Mouse (Mus musculus) liver, embryonic 11.5 days (tissue): ENCODE data around the gene Bbs9. TPM values are rescaled to one million over a fixed set of nuclear protein-coding genes. Genes with fewer than 3 reads are reported as not detected.
A peak's percentile ranks its signal among the peaks of the same experiment; 100 is the strongest.

Source experiments
- ATAC-seq: fragments of 200-750 bp; cut with Nextera tagmentation; replicated peaks from 2 replicates; pipeline ENCODE4 v1.8.0; 2017; ENCODE audit warnings: moderate number of reproducible peaks, mild to moderate bottlenecking, moderate TSS enrichment, moderate library complexity; ENCODE audit not compliant: low FRiP score
- DNase-seq: peaks from one replicate; pipeline ENCODE4 v3.0.0-alpha.2; 2017; ENCODE audit warnings: low spot score
- H3K27ac ChIP-seq: fragments of 300-500 bp; sonication (generic); 2 replicates; pipeline ENCODE4 v1.5.1; 2014; ENCODE audit warnings: mild to moderate bottlenecking, low read depth, low read length, control low read depth
- H3K27me3 ChIP-seq: fragments of 300-500 bp; sonication (generic); replicated peaks from 2 replicates; pipeline ENCODE4 v1.6.1; 2014; ENCODE audit warnings: low read length, mixed read lengths; ENCODE audit not compliant: control insufficient read depth, insufficient read depth
- H3K36me3 ChIP-seq: fragments of 300-500 bp; sonication (generic); 2 replicates; pipeline ENCODE4 v1.6.1; 2014; ENCODE audit warnings: mild to moderate bottlenecking, low read length, moderate library complexity, mixed read lengths; ENCODE audit not compliant: control insufficient read depth, insufficient read depth
- H3K4me1 ChIP-seq: fragments of 300-500 bp; sonication (generic); replicated peaks from 2 replicates; pipeline ENCODE4 v1.6.1; 2014; ENCODE audit warnings: low read length, mixed read lengths; ENCODE audit not compliant: control insufficient read depth, insufficient read depth
- H3K4me2 ChIP-seq: fragments of 300-500 bp; sonication (generic); 2 replicates; pipeline ENCODE4 v1.6.1; 2014; ENCODE audit warnings: mild to moderate bottlenecking, control low read depth, moderate library complexity
- H3K4me3 ChIP-seq: fragments of 300-500 bp; sonication (generic); 2 replicates; pipeline ENCODE4 v1.5.1; 2014; ENCODE audit warnings: low read depth, low read length, control low read depth
- H3K9ac ChIP-seq: fragments of 300-500 bp; sonication (generic); 2 replicates; pipeline ENCODE4 v1.6.1; 2014; ENCODE audit warnings: low read depth, low read length, control low read depth
- H3K9me3 ChIP-seq: fragments of 300-500 bp; sonication (generic); 2 replicates; pipeline ENCODE4 v1.6.1; 2016; ENCODE audit warnings: low read length, inconsistent platforms, mixed read lengths; ENCODE audit not compliant: control insufficient read depth
- WGBS: fragments of 180-500 bp; shearing (Covaris S2); extraction: QIAGEN DNeasy Blood & Tissue Kit; methylation state at CpG from one replicate; pipeline ENCODE4 v1.1.7; 2014; 5-methylcytosine and 5-hydroxymethylcytosine counted together
- polyA plus RNA-seq: library from polyadenylated mRNA; unstranded; fragments of >200 nt; fragmentation: Nextera tagmentation; extraction: Ambion mirVana; gene quantifications from 2 replicates; pipeline ENCODE4 v1.2.1, GENCODE M21; 2014

Bbs9 gene
- polyA plus RNA-seq, 1 experiment from 2014 or later = 8.7 TPM

DNA sequence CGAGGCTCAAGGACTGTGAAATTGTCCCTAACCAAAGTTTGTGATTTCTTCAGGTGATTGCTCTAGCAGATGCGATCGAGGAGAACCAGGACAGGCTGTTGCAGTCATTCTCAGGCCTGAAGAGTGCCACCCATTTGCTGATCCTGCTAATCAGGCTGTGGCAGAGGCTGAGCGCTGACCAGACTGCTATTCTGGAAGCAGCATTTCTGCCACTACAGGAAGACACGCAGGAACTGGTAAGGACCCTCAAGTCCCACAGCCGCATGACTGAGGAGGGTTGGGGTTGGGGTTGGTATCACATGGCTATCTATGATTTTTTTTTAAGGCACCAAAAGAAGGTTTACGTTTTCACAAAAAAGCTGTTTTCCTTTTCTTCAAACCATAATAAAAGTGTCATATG, 318.2 kb downstream of the Bbs9 start:
- H3K9ac ChIP-seq = no peak overlapping the region
- H3K4me1 ChIP-seq = no peaks in the 10 kb centered on the region
- ATAC-seq (no peak), DNase-seq (no peak)
- no peak overlapping the region for H3K27ac ChIP-seq
- 38% methylated on average over 7 of the region's 7 CpGs for WGBS
- H3K27me3 ChIP-seq = no peaks in the 10 kb centered on the region
- H3K9me3 ChIP-seq = no peaks in the 10 kb centered on the region
- H3K36me3 ChIP-seq = no peaks in the 10 kb centered on the region
- H3K4me2 ChIP-seq = no peak overlapping the region
- no peak overlapping the region for H3K4me3 ChIP-seq

DNA sequence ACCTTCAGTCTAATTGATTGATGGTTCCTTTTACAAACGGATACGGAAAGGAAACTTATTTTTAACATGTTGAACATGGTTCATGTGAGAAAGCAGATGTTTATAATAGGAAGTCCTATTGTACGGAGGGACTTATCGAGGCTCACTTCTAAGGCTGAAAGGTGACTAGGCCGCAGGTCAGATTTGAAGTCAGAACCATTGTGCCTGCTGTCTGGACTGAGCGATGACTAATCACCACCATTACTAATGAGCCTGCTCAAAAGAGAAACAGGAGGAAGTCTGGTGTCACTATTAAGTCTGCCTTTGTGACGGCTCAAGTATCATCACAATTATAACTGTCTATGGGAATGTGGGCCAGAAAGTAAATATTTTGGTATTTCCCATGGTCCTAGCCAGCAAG, 325.2 kb downstream of the Bbs9 start:
- H3K27ac ChIP-seq = no peak overlapping the region
- no peak overlapping the region for H3K4me3 ChIP-seq
- no peaks in the 10 kb centered on the region for H3K27me3 ChIP-seq
- no peak overlapping the region for H3K9ac ChIP-seq
- H3K4me1 ChIP-seq = no peaks in the 10 kb centered on the region; the same call in 1 of the 2 replicates
- no peak for DNase-seq
- 68% methylated on average over 7 of the region's 7 CpGs for WGBS
- H3K4me2 ChIP-seq = no peak overlapping the region
- no peaks in the 10 kb centered on the region for H3K36me3 ChIP-seq
- no peak for ATAC-seq
- H3K9me3 ChIP-seq = no peaks in the 10 kb centered on the region

DNA sequence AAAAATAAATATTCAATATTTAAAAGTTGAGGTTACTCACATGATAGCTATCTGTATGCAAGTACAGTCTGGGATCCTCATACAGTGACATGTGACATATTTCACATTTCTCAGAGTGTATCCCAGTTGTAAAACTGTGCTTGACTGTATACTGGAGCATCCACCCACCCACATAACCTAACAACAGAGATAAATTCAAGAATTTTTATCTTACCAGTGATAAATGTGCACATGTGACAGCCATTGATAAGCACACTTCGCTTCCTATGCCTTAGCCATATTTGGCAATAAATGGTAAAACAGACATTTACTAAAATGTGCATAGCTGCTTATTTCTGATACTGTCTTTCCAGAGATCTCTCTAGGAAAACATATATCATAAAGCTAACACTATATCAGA, 330.5 kb downstream of the Bbs9 start:
- DNase-seq (no peak), ATAC-seq (peak; percentile 72)
- 33% methylated on average over 1 of the region's 1 CpGs for WGBS
- Histone ChIP-seq H3K9me3 (no peaks in the 10 kb centered on the region), H3K27me3 (no peaks in the 10 kb centered on the region), H3K4me1 (peaks cover 35% of the 10 kb centered on the region), H3K9ac (no peak overlapping the region), H3K4me3 (no peak overlapping the region), H3K27ac (no peak overlapping the region), H3K36me3 (no peaks in the 10 kb centered on the region), H3K4me2 (no peak overlapping the region; the same call in 1 of the 2 replicates)

DNA sequence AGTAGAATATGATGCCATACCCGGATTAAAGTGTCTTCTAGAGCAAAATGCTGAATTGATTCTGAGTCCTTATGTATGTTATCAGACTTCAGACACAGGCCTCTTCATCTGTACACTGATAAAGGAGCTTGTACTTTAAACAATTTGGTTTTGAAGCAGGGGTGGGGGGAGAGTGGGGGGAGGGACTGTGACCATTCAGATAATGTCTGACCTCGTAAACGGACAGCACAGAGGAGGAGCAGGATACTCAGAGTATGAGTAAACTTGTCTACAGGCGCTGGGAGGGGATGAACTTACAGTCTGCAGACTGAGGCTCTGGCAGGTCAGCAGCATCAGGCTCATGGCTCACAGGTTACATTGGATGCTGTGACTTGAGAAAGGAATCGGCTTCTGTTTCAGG, 331.0 kb downstream of the Bbs9 start:
- Histone ChIP-seq H3K4me2 (peak overlapping the region; percentile 17; the same call in 1 of the 2 replicates), H3K4me3 (no peak overlapping the region), H3K9me3 (no peaks in the 10 kb centered on the region), H3K4me1 (peaks cover 40% of the 10 kb centered on the region), H3K36me3 (no peaks in the 10 kb centered on the region), H3K27ac (peak overlapping the region; percentile 48), H3K27me3 (no peaks in the 10 kb centered on the region), H3K9ac (no peak overlapping the region)
- no peak for DNase-seq
- ATAC-seq = peak; percentile 72
- WGBS = 29% methylated on average over 5 of the region's 5 CpGs

DNA sequence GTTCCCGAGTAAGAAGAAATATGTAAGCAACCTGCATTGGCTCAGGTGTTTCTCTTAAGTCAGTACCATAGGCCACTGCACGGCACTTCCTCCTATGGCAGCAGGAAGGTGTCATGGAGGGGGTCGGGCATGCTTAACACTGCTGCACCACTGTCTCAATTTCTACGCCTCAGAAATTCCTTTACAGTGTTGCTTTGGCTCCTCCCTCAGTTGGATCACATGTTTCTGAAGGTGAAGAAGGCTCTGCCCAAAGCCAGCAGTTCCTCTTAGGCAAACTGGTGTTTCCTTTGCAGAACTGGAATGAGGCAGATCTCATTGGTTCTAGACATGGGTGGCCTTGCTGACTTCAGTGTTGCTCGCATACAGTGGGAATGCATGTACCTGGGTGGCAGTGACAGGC, 332.2 kb downstream of the Bbs9 start:
- DNase-seq = no peak
- 73% methylated on average over 5 of the region's 5 CpGs for WGBS
- no peaks in the 10 kb centered on the region for H3K36me3 ChIP-seq
- H3K9me3 ChIP-seq = no peaks in the 10 kb centered on the region
- ATAC-seq = no peak
- H3K9ac ChIP-seq = no peak overlapping the region
- H3K27me3 ChIP-seq = no peaks in the 10 kb centered on the region
- no peak overlapping the region for H3K4me3 ChIP-seq
- no peak overlapping the region for H3K4me2 ChIP-seq
- H3K4me1 ChIP-seq = peaks cover 44% of the 10 kb centered on the region
- no peak overlapping the region; the same call in 1 of the 2 replicates for H3K27ac ChIP-seq

DNA sequence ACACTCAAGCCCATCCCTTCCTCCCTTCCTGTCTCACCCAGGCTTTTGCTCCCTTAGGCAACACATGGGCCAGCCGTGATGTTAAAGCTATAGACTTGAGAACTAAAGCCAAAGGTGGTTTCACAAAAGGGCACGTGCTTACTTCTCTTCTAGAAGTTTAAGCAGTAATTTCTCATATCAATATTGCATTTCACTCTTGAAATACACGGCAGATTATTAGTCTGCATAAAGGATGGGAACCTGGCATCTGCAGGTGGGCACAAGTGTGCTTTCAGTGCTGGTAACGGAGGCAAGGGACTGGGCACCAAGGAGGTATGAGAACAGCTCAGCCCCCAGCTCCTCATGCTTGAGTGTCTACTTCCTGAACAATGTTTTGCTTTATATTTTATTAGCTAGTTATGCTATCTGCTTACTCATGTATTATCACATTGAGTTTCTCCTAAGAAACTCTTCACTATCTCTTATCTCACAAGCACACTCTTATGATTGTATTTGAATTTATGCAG, 334.2 kb downstream of the Bbs9 start:
- Histone ChIP-seq H3K4me1 (peaks cover 51% of the 10 kb centered on the region), H3K27me3 (no peaks in the 10 kb centered on the region), H3K4me2 (peak overlapping the region; percentile 18; the same call in 1 of the 2 replicates), H3K36me3 (no peaks in the 10 kb centered on the region), H3K4me3 (no peak overlapping the region), H3K9ac (no peak overlapping the region), H3K9me3 (no peaks in the 10 kb centered on the region), H3K27ac (peak overlapping the region; percentile 60)
- 76% methylated on average over 4 of the region's 4 CpGs for WGBS
- peak; percentile 39 for ATAC-seq
- DNase-seq = no peak

DNA sequence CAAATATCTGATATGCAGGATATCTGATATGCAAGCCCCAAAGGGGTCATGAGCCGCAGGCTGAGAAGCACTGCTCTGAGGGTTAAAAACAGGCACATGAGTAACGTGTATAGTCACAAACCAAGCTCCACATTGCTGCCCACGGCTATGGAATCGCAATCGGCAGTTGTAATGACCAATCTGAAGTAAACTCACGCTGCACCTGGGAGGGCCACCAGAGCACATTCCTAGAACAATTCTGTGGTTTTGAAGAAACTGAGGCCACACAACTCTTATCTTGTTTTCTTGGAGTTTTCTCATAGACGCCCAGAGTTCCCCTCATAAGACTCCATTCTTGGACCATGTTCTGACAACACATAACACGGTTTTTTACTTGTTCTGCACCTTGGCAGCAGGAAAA, 334.9 kb downstream of the Bbs9 start:
- no peak for DNase-seq
- Histone ChIP-seq H3K27ac (peak overlapping the region; percentile 40), H3K36me3 (no peaks in the 10 kb centered on the region), H3K4me3 (no peak overlapping the region), H3K9me3 (no peaks in the 10 kb centered on the region), H3K9ac (peak overlapping the region; percentile 22; the same call in 1 of the 2 replicates), H3K4me2 (peak overlapping the region; percentile 52), H3K4me1 (peaks cover 56% of the 10 kb centered on the region), H3K27me3 (no peaks in the 10 kb centered on the region)
- ATAC-seq = peak; percentile 32
- 45% methylated on average over 8 of the region's 8 CpGs for WGBS

DNA sequence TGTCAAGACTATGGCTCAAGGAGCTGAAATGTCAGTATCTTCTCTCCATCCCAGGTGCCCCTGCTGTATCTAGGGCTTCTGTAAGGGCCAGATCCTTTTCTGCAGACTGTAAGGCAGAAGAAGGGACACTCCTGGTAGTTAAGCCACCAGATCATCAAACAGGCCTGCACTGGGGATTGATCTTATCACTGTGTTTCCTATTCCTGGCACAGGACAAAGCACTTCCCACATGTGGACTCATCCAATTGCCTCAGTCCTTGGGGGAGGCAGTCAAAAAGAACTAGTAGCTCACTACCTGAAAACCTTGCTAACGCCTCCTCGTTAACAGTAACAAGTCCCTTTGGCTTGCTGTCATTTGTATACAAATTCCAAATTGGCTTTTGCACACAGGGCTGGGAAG, 336.4 kb downstream of the Bbs9 start:
- Histone ChIP-seq H3K4me3 (no peak overlapping the region), H3K9me3 (no peaks in the 10 kb centered on the region), H3K4me2 (no peak overlapping the region), H3K4me1 (peaks cover 50% of the 10 kb centered on the region), H3K27ac (no peak overlapping the region), H3K27me3 (no peaks in the 10 kb centered on the region), H3K36me3 (no peaks in the 10 kb centered on the region), H3K9ac (no peak overlapping the region)
- no peak for ATAC-seq
- 86% methylated on average over 2 of the region's 2 CpGs for WGBS
- no peak for DNase-seq

DNA sequence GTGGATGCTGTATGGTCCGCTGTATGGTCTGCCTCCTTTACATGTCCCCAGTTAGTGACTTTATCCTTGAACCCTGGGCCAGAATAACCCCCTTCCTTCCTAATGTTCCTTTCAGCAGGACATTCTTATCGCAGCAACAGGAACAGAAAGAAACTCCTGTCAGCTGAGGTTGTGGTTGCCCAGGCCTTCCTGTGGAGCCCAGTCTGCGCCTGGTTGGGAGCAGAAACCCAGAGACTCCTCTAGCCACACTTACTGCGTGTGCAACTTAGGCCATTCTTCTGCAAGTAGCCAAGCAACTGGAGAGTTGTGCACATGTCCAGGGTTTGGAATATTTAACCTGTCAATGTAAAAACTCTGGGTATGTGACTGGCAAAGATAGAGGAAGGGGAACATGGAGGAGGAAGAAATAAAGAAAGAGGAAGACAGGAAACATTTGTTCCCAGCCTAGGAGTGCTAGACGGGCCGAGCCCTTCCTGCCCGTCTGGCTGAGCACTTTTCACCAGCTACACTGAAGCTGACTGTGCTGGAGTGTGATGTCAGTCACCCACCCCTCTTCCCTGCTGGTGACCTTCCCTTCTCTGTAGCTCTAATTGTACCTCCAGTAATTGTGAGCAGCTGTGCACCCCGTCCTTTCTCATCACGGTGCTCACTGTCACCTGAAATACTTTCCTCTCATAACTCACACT, 339.0 kb downstream of the Bbs9 start:
- no peaks in the 10 kb centered on the region for H3K9me3 ChIP-seq
- no peak for DNase-seq
- no peak overlapping the region for H3K9ac ChIP-seq
- no peaks in the 10 kb centered on the region for H3K27me3 ChIP-seq
- H3K4me3 ChIP-seq = no peak overlapping the region
- 36% methylated on average over 9 of the region's 9 CpGs for WGBS
- H3K4me2 ChIP-seq = no peak overlapping the region; the same call in 1 of the 2 replicates
- H3K4me1 ChIP-seq = peaks cover 31% of the 10 kb centered on the region
- no peaks in the 10 kb centered on the region for H3K36me3 ChIP-seq
- H3K27ac ChIP-seq = no peak overlapping the region; the same call in 1 of the 2 replicates
- ATAC-seq = no peak
